Mouse (Mus musculus): ENCODE measurements around the gene Tcerg1l.

The Tcerg1l gene

GRCm38 (mm10) chr7:138224252-138224651 lies 173.3 kb downstream of the Tcerg1l start:
- DNase-seq (ENCODE audit: low read depth, low spot score), result no peak

GRCm38 (mm10) chr7:138222951-138223350 lies 174.6 kb downstream of the Tcerg1l start:
- DNase-seq (ENCODE audit: low read depth, low spot score), result no peak

GRCm38 (mm10) chr7:138217556-138218098 lies 179.9 kb downstream of the Tcerg1l start:
- DNase-seq (ENCODE audit: low read depth, low spot score), result no peak

GRCm38 (mm10) chr7:138215177-138215830 lies 182.2 kb downstream of the Tcerg1l start:
- peak; percentile 57 for DNase-seq (ENCODE audit: low read depth, low spot score)

GRCm38 (mm10) chr7:138214710-138215109 lies 182.8 kb downstream of the Tcerg1l start:
- DNase-seq (ENCODE audit: low read depth, low spot score), result no peak

GRCm38 (mm10) chr7:138209769-138210168 lies 187.8 kb downstream of the Tcerg1l start:
- no peak for DNase-seq (ENCODE audit: low read depth, low spot score)

- no peak for DNase-seq (ENCODE audit: low read depth, low spot score)
These were observed 192.4 kb downstream of the Tcerg1l start for GRCm38 (mm10) chr7:138205124-138205523.

- no peak for DNase-seq (ENCODE audit: low read depth, low spot score)
These were observed 195.2 kb downstream of the Tcerg1l start for GRCm38 (mm10) chr7:138202162-138202832.

GRCm38 (mm10) chr7:138199333-138200058 lies 198.0 kb downstream of the Tcerg1l start:
- DNase-seq (ENCODE audit: low read depth, low spot score), result peak; percentile 78

- no peak for DNase-seq (ENCODE audit: low read depth, low spot score)
These were observed 201.4 kb downstream of the Tcerg1l start for GRCm38 (mm10) chr7:138196139-138196538.

- DNase-seq (ENCODE audit: low read depth, low spot score), result no peak
These were observed 213.3 kb downstream of the Tcerg1l start for GRCm38 (mm10) chr7:138184197-138184596.

- DNase-seq (ENCODE audit: low read depth, low spot score), result peak; percentile 29
These were observed 215.3 kb downstream of the Tcerg1l start for GRCm38 (mm10) chr7:138182216-138182615.

GRCm38 (mm10) chr7:138178617-138179016 lies 218.9 kb downstream of the Tcerg1l start:
- no peak for DNase-seq (ENCODE audit: low read depth, low spot score)

GRCm38 (mm10) chr7:138176026-138176425 lies 221.5 kb downstream of the Tcerg1l start:
- DNase-seq (ENCODE audit: low read depth, low spot score), result peak; percentile 71

GRCm38 (mm10) chr7:138170389-138170788 lies 227.1 kb downstream of the Tcerg1l start:
- no peak for DNase-seq (ENCODE audit: low read depth, low spot score)

Data from brain, adult 2 months (tissue).